Mouse (Mus musculus) ovary, postnatal 10 days (tissue): ENCODE results near the gene Il15ra.

Experiments
- DNase-seq: peaks from one replicate; pipeline ENCODE4 v3.0.0; 2022; ENCODE audit warnings: low spot score

Il15ra gene

DNA sequence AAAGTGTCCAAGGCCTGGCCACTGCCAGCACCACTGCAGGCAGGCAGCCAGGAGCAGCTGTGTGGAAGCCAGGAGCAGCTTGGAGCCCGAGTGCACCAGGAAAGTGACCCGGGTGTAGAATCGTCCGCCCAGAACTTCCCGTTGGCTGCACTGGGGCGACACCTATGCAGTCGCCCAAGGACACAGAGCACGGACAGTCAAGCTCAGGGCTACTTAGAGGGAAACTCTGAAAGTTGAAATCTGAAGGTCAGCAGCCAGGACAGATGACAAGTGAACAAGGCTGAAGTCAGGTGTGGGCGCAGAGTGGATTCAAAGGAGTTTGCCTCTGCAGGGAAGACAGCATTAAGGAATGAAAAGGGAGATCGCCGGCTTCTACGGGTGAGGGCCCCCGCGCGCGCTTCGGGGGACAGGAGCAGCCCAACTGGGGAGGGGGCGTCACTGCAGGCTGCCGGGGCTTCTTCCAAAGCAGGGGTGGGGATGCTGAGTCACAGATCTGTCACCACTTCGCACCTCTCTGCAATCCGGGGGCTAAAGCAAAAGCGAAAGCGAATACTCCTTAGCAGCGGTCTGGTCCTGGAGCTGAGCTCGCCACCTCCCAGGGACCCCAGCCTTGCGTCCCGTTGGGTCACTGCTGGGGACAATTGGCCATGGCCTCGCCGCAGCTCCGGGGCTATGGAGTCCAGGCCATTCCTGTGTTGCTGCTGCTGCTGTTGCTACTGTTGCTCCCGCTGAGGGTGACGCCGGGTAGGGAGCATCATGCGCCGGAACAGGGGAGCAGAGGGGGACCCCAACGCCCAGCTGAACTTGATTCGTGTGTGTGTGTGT lies at the start of gene Il15ra:
Il15ra (plus strand) TSS at position 90 of the 825 bp plus-strand sequence.
- peak; percentile 42 for DNase-seq

GRCm38 (mm10) chr2:11657581-11657980 lies 47.5 kb upstream of the Il15ra start:
- no peak for DNase-seq

DNA sequence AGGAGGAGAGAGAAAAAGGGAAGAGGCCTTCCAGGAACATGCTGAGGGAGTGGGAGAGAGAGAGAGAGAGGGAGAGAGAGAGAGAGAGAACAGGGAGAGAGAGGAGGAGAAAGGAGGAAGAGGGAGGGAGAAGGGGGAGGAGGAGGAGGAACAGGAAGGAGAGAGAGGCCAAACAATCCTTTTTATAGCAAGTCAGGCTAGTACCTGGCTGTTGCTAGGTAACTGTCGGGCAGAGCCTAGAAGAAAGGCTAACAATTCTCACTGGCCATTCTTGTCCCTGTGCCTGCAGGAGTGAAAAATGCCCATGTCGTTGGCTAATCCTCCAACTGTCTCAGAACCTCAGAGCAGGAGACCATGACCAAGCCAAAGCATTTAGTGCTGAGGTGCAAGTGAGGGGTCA lies 45.8 kb upstream of the Il15ra start:
- no peak for DNase-seq

GRCm38 (mm10) chr2:11662143-11662906 lies 42.8 kb upstream of the Il15ra start:
- DNase-seq = no peak

DNA sequence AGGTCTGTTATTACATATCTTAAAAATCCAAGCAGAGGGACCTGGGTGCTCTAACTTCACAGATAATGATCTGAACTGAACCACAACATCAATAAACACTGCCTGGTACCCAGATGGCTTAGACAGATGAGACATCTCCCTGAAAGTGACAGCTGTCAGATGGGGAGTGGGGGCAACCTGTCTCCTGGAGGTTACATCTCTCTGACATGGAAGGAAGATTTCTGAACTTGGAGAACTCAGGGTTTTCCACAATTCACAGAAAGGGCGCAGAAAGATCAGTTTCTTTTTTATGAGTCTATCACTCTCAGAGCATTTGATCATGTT lies 42.2 kb upstream of the Il15ra start:
- DNase-seq = no peak

DNA sequence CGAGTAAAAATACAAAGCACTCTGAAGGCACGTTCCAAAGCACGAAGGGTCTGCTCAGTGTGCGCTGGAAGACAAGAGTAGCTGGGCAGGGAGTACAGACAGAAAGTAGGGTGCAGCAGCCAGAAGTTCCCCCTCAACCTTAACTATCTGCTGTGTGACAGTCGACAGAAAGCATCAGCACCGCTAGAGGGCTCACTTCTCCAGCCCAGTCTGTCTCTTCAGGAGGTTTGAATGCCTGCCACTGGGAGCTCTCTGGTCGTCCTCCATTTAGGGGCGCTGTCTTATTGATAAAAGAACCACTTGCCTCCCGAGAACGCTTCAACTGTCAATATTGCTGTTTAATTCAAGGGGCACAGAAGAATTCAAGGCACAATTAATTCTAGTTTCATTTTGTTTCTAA lies 41.1 kb upstream of the Il15ra start:
- DNase-seq = peak; percentile 31

DNA sequence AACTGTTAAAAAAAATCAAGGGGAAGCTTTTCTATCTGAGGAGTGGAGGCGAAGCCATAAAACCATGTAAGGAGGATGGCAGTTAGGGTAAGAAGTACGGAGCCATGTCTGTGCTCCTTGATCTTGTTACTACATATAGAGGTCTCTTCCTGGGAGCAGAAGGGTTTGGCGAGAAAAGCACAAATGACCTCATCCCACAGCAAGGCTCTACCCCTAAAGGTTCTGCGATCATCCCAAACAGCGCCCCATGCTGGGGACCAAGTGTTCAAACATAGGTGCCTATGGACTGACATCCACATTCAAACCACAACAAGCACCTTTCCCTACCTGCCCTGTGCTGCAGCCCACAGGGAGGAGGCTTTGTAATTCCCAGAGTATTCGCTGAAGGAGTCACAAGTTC lies 40.7 kb upstream of the Il15ra start:
- DNase-seq = no peak

- DNase-seq = no peak
These were observed 40.3 kb upstream of the Il15ra start for GRCm38 (mm10) chr2:11664806-11665205.

DNA sequence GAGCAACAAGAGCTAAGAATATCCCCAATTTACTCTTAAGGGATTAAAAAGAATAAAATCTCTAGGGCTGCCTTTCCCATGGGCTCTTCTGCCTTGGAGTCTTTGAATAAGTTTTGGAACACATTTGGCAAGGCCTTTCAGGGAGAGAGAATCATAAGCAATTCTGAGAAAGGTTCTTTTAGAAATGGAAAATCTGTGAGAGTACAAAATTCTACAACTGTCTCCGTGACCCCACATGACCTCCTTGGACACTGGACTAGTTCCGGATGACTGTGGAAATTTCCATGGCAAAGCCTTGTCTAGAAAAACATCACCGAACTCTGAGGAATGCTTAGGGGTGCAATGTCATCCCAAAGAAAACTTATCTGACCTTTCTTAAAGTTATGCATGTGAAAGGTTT lies 39.8 kb upstream of the Il15ra start:
- no peak for DNase-seq

DNA sequence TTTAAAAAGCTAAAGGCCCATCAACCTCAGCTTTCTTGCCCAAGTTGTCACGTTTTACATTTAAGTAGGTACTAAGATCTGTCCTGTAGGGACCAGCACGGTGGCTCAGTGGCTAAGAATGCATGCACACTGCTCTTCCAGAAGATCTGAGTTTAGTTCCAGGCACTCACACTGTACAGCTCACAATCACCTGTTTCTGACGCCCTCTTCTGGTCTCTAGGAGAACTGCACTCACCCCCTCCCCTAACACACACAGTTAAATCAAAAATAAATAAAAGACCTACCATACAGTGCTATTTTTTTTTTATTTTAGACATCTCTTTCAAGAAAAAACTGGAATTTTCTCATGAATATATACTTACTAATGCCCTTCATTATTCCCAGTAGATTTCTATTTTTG lies 32.9 kb upstream of the Il15ra start:
- no peak for DNase-seq

DNA sequence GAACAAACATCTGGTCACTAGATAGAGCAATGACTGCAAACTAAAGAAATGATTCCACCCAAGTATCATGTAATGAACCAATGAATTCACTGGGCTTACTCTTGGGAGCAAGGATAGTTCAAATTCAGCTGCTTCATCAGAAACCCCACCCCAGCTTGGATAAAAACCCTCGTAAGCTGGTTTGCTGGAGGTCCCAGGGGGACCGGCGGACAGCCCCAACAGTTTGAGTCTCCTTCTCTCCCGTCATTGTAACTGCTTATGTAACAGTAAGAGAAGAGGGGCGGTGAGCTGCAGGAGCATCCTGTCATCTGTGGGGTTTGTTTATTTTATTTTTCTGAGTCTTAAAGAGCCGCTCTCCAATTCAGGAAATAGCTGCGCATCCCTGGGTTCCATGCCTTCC lies 25.5 kb upstream of the Il15ra start:
- DNase-seq = no peak

DNA sequence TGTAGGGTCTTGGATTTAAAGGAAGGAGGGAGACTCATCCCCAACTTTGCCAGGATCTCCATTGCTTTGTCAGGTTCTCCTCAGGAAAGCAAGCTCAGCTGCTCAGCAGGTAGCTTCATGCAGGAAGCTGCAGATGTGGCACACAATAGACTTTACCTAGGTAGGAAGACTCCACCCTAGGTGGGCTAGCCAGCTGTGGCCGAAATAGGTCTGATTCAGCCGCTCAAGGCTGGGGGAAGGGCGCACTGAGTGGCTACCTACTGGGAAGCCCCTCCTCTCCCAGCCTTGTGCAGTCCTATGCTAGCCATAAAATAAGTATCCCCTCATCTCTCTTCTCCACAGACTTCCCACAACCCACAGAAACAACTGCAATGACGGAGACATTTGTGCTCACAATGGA lies 22.4 kb upstream of the Il15ra start:
- no peak for DNase-seq

DNA sequence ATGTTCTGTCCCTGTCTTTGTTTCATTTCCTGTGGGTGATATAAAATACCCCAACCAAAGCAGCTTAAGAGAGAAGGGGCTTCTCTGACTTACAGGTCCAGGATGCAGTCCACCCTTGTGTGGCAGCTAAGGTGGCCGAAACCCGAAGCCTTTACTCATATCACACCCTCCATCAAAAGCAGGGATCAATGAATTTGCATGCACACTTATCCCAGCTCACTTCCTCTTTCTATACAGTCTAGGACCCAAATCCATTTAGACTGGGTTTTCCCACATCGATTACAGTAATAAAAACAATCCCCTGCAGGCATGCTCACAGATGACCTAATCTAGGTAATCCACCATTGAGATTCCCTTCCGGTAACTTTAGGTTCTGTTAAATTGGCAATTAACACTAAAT lies 18.6 kb upstream of the Il15ra start:
- DNase-seq = no peak

GRCm38 (mm10) chr2:11687436-11687835 lies 17.7 kb upstream of the Il15ra start:
- DNase-seq = no peak

- no peak for DNase-seq
These were observed 14.7 kb upstream of the Il15ra start for GRCm38 (mm10) chr2:11690201-11690890.

DNA sequence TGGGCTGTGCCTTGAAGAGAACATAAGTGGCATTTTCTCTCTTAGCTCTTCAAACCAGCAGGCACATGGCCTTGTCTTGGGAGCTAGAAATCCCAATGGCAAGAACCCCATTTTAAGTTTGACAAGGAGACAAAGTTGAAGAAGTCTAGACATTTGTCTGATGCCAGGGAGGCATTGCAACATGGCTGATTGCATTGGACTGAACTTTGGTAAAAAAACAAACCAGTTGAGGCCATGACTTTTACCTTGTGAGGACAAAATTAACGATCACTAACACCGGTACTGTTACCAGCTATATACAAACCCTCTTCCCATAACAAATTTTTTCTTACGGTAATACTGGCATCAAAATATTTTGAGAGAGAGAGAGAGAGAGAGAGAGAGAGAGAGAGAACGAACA lies 11.7 kb upstream of the Il15ra start:
- no peak for DNase-seq

DNA sequence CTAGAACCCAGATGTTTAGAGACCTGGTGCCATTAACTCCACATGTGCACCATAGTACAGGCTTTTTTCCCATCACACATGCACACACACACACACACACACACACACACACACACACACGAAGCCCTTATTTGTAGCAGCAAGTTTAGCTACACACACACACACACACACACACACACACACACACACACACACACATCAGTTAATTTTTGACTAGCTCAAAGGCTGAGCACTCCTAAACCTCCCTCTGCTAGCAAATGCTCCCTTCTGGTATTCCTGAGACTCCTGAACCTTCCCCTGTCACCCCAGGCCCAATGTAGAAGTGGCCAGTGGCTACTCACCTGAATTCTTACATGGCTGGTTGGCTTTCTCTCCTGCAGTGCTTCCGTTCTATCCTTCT lies 11.0 kb upstream of the Il15ra start:
- DNase-seq = no peak

DNA sequence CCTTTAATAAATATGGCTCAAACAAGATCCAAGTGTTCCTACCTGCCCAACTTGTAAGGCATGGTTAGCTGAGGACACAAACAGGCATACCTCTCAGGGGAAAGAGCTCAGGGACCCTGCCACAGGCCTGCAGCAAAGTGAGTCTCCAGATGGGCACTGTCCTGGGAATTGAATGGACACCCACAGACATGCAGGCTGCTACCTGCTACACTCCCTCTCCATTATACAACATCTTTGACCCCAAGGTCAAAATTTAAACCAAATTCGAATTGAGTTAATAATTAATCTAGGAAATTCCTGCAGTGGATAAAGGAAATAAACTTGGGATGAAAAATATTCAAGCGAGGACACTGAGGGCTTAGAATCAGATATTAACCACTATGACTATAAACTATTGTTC lies 9.2 kb upstream of the Il15ra start:
- no peak for DNase-seq

- DNase-seq = no peak
These were observed 6.1 kb upstream of the Il15ra start for GRCm38 (mm10) chr2:11698994-11699393.

GRCm38 (mm10) chr2:11699905-11700304 lies 5.2 kb upstream of the Il15ra start:
- DNase-seq = no peak

- no peak for DNase-seq
These were observed 1.1 kb downstream of the Il15ra start for GRCm38 (mm10) chr2:11706030-11706745.

DNA sequence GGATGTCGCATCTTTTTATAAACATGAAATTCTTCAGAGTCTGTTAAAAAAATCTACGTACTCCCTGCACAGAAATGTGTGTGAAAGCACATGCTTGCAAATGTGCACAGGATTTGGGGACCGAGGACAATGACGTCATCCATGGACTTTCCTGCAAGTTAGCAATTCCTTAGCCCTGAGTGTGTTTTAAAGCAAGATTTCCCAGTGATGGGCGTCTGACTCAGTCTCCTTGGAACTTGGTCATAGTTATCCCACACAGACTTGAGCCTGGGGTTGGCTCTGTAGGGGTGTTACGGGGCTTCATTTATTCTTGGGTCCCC lies 1.6 kb downstream of the Il15ra start:
- DNase-seq = no peak

GRCm38 (mm10) chr2:11708538-11708937 lies 3.4 kb downstream of the Il15ra start:
- DNase-seq = no peak
